In genomic region chr16:7544067-7544466, GRCm38 (mm10) we compare ENCODE assay signal across 23 mouse cellular contexts.
DNase-seq lines count a peak whose midpoint lies in the region; ATAC-seq and TF ChIP-seq lines count a peak whose summit lies in the region.
"Had no signal": no experiment of that assay in that cellular context is flagged by ENCODE, and none has a peak within 500 bp of the region (broad histone marks: within the 10 kb centered on the region; RNA-seq: fewer than 3 reads in every experiment).

No protein-coding gene starts in this region.

- H3K27ac ChIP-seq in bone marrow macrophage, adult 2 months (ENCODE audit: insufficient read depth, low read depth, low read length) = peak overlapping the region; percentile 90
- peak overlapping the region; percentile 34 for H3K27ac ChIP-seq in macrophage
- H3K27ac ChIP-seq in forebrain, postnatal 0 days (ENCODE audit: low read depth, low read length) = no peak overlapping the region
- H3K27ac ChIP-seq: forebrain, embryonic 12.5 days; hindbrain, embryonic 13.5 days; hindbrain, postnatal 0 days had no signal

- no peaks in the 10 kb centered on the region; the same call in 1 of the 2 replicates for H3K27me3 ChIP-seq in forebrain, postnatal 0 days (ENCODE audit: insufficient read depth, low read length)
- H3K27me3 ChIP-seq: embryonic facial prominence, embryonic 12.5 days; forebrain, embryonic 12.5 days; hindbrain, embryonic 13.5 days had no signal

- peak overlapping the region; percentile 25; the same call in 1 of the 2 replicates for H3K4me3 ChIP-seq in bone marrow macrophage, adult 2 months (ENCODE audit: insufficient read depth, low read length)
- no peak overlapping the region for H3K4me3 ChIP-seq in macrophage (ENCODE audit: inconsistent target)
- H3K4me3 ChIP-seq in forebrain, postnatal 0 days (ENCODE audit: low read depth, low read length) = no peak overlapping the region
- H3K4me3 ChIP-seq: embryonic facial prominence, embryonic 12.5 days; forebrain, embryonic 12.5 days; hindbrain, embryonic 13.5 days had no signal

- WGBS in macrophage (ENCODE audit: missing documents) = 31% methylated on average over 2 of the region's 4 CpGs
- WGBS in forebrain, postnatal 0 days = 9% methylated on average over 4 of the region's 4 CpGs

- H3K9me3 ChIP-seq in forebrain, postnatal 0 days (ENCODE audit: low read length) = no peaks in the 10 kb centered on the region
- H3K9me3 ChIP-seq: embryonic facial prominence, embryonic 12.5 days; forebrain, embryonic 12.5 days; hindbrain, embryonic 13.5 days had no signal

- no peaks in the 10 kb centered on the region for H3K36me3 ChIP-seq in macrophage (ENCODE audit: inconsistent target)
- H3K36me3 ChIP-seq in forebrain, postnatal 0 days (ENCODE audit: insufficient read depth) = no peaks in the 10 kb centered on the region
- H3K36me3 ChIP-seq: embryonic facial prominence, embryonic 12.5 days; forebrain, embryonic 12.5 days; G1E; hindbrain, embryonic 13.5 days had no signal

- no peaks in the 10 kb centered on the region for H3K79me2 ChIP-seq in macrophage (ENCODE audit: inconsistent target)

- DNase-seq in kidney, adult 9 months = peak; percentile 3
- no peak for DNase-seq in kidney, postnatal 25 days
- DNase-seq in lung, postnatal 25 days (ENCODE audit: low spot score) = no peak
- DNase-seq in heart, adult 11 months = no peak
- DNase-seq in forebrain, postnatal 0 days = no peak
- DNase-seq: adrenal gland, postnatal 10 days; B cell, adult 2 months; cerebellum, adult 2 months; cerebellum, postnatal 10 days; embryo, embryonic 11 days; gastrocnemius, postnatal 14 days; heart, postnatal 10 days; heart, postnatal 4 days had no signal

- H3K9ac ChIP-seq in forebrain, postnatal 0 days = no peak overlapping the region
- H3K9ac ChIP-seq: embryonic facial prominence, embryonic 12.5 days; forebrain, embryonic 12.5 days; hindbrain, embryonic 13.5 days had no signal

- TF ChIP-seq POLR2A in bone marrow macrophage, adult 2 months (IDR thresholded peaks at IDR 0.05; ENCODE audit: borderline replicate concordance, low read depth, low read length) = no peak

- peak; percentile 97 for ATAC-seq in granulocyte monocyte progenitor cell, adult 5-6 weeks (replicated peaks; ENCODE audit: poor library complexity, severe bottlenecking)
- ATAC-seq in forebrain, postnatal 0 days = no peak
- ATAC-seq: CD4-positive, CD25-positive, alpha-beta regulatory T cell, adult 4 months; forebrain, embryonic 16.5 days; hindbrain, postnatal 0 days had no signal

- H3K4me2 ChIP-seq in forebrain, postnatal 0 days (ENCODE audit: low read depth) = no peak overlapping the region
- H3K4me2 ChIP-seq: embryonic facial prominence, embryonic 12.5 days; forebrain, embryonic 12.5 days; hindbrain, embryonic 13.5 days had no signal

- H3K4me1 ChIP-seq in bone marrow macrophage, adult 2 months (ENCODE audit: control insufficient read depth, insufficient read depth, low read length) = peaks cover 31% of the 10 kb centered on the region
- H3K4me1 ChIP-seq in forebrain, postnatal 0 days (ENCODE audit: insufficient read depth) = no peaks in the 10 kb centered on the region
- H3K4me1 ChIP-seq: embryonic facial prominence, embryonic 12.5 days; forebrain, embryonic 12.5 days; hindbrain, embryonic 13.5 days had no signal

- TF ChIP-seq CTCF in bone marrow macrophage, adult 2 months (IDR thresholded peaks at IDR 0.05; ENCODE audit: low read depth, low read length) = no peak
- no peak for TF ChIP-seq CTCF in forebrain, postnatal 0 days (IDR thresholded peaks at IDR 0.05; ENCODE audit: low read depth)
